Mouse (Mus musculus): Measurements from ENCODE around the gene Carm1.

DNA sequence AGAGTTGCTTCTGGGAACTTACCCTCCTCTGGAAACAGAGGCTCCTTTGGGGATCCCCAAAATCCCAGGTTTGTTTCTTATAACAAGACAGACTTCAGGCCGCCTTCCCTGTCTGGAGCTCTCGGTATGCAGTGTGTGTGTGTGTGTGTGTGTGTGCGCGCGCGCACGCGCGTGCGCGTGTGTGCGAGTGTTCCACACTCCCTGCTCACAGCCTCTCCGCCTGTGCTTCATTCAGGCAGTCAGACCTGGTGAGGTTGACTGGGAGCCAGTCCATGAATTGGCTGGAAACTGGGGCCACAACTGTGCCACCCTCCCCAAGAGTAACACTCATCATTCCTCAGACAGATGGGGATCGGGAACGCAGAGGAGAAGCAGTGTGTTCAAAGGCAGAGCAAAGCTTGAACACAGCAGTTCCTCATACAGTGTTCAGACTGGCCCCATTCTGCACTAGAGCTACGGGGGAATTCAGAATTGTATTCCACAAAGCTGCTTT lies 49.6 kb upstream of the Carm1 start:
- TF ChIP-seq POLR2A (IDR thresholded peaks at IDR 0.05; ENCODE audit: low read depth, low read length): no peak
- TF ChIP-seq CTCF (conservative IDR thresholded peaks at IDR 0.05; ENCODE audit: insufficient read depth, insufficient read length, low read depth, low read length): no peak
